Mouse (Mus musculus) liver, adult 2 months (tissue): ENCODE measurements around the gene Krt80.

Experiments used
- CTCF ChIP-seq: fragments of 200-500 bp; IDR thresholded peaks from 2 replicates; pipeline ENCODE4 v1.5.1; 2011; ENCODE audit warnings: low read depth, low read length, control low read depth
- POLR2A ChIP-seq: fragments of 200-500 bp; IDR thresholded peaks from 2 replicates; pipeline ENCODE4 v1.6.1; 2011; ENCODE audit warnings: low read length, control low read depth; ENCODE audit not compliant: insufficient read depth; ENCODE audit errors: extremely low read depth

DNA sequence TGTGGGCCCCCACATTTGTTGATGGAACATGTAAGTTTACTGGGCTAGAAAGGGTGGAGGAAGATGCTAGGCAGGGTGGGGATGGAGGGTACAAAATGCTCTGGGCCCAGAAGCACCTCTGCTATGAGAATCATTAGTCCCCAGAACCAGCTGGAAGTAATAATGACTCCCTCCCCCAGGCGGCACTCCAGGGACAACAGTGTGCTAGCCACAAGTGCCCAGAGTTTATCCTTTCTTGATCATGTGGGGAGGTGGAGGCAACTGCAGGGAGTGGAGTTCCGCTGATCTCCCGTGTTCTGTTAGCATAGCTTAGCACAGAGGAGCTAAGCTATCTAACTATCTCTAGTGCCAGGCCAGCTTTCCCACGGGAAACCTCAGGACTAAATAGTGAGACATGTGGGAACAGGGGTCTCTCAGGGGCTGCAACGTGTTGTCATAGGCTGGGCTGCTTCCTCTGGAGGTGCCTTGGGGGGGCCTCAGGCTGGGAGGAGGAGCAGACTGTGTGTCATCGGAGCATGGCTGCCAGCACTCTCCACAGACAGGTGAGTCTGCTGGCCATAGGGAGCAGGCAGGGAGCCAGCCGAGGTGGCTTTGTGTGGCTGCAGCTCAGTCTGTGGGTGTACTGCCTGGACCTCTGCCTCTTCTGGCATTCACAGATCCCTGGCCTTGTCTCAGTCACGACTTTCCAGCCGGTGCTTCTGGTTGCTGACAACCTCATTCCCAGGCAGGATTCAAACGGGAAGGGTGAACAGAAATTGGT lies 17.1 kb downstream of the Krt80 start:
- TF ChIP-seq POLR2A = no peak
- TF ChIP-seq CTCF = no peak
